Mouse (Mus musculus) ES-E14 (cell line): ENCODE measurements around the gene Fam71e1.

Experiments used
- CHD2 ChIP-seq: IDR thresholded peaks from 2 replicates; pipeline ENCODE4 v1.6.1; 2014; ENCODE audit warnings: mild to moderate bottlenecking, low read depth, low read length, inconsistent platforms
- MAFK ChIP-seq: IDR thresholded peaks from 2 replicates; pipeline ENCODE4 v1.6.1; 2014; ENCODE audit warnings: mild to moderate bottlenecking, low read depth, low read length, inconsistent platforms; ENCODE audit not compliant: insufficient read depth
- ZC3H11A ChIP-seq: IDR thresholded peaks from 2 replicates; pipeline ENCODE4 v1.6.1; 2012; ENCODE audit warnings: low read depth, mild to moderate bottlenecking, inconsistent platforms, low read length, borderline replicate concordance

- TF ChIP-seq ZC3H11A = no peak
- TF ChIP-seq MAFK = no peak
- no peak for TF ChIP-seq CHD2
These were observed 1.7 kb upstream of the Fam71e1 start for GRCm38 (mm10) chr7:44494681-44495080.
